Mouse (Mus musculus) left cerebral cortex, postnatal 14 days (tissue): ENCODE results near the gene Mast4. TPM values are rescaled to one million over a fixed set of nuclear protein-coding genes. Genes with fewer than 3 reads are reported as not detected.

Experiments
- DNase-seq, 2 experiments: peaks; one replicate each; pipeline ENCODE4 v3.0.0; 2021 to 2022; ENCODE audit warnings: low spot score in 2 of 2, mixed read lengths in 1 of 2
- intact Hi-C: fragments of 180-260 bp; cut with DNase I; formaldehyde crosslinking; loops from one replicate; pipeline ENCODE4 v1.15.1; 2025
- total RNA-seq, 2 experiments: library from RNA; stranded (reverse); gene quantifications; 2 replicates each; pipeline ENCODE4 v1.2.3; 2021

The Mast4 gene
- total RNA-seq, 2 experiments from 2014 or later: 35.5 to 41.2 TPM

GRCm38 (mm10) chr13:103326186-103326585, 8.1 kb downstream of the Mast4 start:
- intact Hi-C loops: no loop called here

DNA sequence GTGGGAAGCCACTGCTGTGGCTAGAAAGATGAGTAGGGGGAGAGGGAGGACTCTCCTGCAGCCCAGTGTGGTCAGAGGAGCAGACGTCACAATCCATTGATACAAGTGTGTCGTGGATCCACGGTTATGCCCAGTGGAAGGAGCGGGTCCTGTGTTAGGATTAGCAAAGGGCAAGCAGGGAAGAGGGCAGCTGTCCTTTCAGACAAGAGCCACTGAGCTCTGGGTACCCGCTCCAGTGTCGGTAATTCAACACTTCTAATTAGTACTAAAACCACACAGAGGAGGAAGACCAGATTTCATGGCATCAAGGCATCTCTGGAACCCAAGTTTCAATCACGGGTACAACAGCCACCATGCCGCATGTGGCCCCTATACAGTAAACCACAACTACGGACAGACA, 14.4 kb downstream of the Mast4 start:
- DNase-seq: no peak
- intact Hi-C loops: no loop called here

More at GRCm38 (mm10) chr13:103326186-103326585, 8.1 kb downstream of the Mast4 start:
- no peak for DNase-seq

- intact Hi-C loops: no loop called here
- no peak for DNase-seq
Observed at GRCm38 (mm10) chr13:103319317-103319716, 15.0 kb downstream of the Mast4 start.

- intact Hi-C loops: no loop called here
- no peak for DNase-seq
Observed at GRCm38 (mm10) chr13:103316777-103317367, 17.4 kb downstream of the Mast4 start.

- intact Hi-C loops: no loop called here
- DNase-seq: no peak
Observed at GRCm38 (mm10) chr13:103315113-103315708, 19.1 kb downstream of the Mast4 start.

DNA sequence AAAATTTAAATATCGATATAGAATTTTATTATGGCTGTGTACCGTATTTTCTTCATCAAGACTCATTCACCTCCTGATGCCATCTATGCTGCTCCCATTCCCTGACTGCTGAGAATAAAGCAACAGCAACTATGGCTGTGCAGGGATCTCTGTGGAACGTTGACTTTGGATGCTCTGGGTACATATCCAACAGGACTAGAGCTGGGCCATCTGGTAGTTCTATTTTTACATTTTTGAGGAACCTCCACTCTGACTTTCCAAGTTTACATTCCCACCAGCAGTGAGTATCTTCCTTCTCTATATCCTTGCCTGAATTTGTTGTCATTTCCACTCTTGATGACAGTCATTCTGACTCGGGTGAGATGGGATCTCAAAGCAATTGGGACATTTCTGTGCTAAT, 26.0 kb downstream of the Mast4 start:
- intact Hi-C loops: no loop called here
- peak in 1 of 2 experiments; percentile 7 for DNase-seq

DNA sequence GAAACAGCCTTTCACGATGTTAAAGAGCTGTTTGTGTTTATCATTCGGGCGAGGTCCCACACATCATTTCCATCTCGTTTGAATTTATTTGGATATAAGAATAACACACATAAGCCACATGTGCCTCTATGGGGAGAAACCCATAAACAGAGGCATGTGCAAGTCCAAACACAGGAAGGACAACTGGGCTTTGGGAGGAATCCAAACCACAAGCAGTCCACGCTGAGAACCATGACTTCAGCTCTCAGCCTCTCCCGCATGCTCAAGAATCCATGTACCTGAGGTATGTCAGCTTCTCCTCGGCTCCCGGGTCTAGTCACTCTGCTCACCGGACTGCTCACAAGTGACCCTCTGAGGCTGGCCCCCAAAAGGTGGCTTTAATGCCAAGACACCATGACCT, 30.5 kb downstream of the Mast4 start:
- DNase-seq: no peak
- intact Hi-C loops: no loop called here

DNA sequence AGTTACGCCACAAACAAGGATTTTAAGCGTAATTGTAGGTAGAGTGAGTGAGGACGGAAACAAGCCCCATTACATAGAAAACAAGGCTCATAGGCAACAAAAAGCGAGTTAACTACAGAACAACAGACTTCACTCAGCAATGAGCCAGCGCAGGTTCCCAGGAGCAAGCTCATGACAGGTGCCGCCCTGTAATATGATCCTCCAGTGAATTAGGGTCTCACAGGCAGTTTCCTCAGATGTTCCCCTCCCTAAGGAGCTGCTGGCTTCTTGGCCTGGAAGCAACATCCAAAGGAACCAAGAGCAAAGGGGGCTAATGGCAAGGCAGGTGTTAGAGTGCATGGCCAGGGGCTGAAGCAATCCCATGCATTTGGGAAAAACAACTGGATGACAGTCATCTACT, 31.8 kb downstream of the Mast4 start:
- intact Hi-C loops: no loop called here
- no peak for DNase-seq

DNA sequence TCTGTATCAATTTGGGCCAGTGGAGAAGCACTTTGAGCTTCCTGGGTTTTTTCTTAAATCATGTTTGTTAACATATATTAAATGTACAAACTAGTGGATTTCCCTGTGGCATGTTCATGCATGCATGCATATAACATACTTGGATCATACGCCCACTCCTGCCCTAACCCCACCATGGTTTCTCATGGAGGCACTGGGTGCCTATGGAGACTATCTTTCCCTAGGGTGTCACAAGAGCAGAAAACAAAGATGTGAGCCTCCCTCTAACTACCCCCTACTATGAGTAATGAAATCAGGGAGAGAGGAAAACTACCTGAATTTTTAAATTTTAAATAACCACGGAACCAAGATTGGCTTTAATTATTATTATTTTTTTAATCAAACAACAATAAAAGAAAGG, 32.2 kb downstream of the Mast4 start:
- DNase-seq: no peak
- intact Hi-C loops: no loop called here

DNA sequence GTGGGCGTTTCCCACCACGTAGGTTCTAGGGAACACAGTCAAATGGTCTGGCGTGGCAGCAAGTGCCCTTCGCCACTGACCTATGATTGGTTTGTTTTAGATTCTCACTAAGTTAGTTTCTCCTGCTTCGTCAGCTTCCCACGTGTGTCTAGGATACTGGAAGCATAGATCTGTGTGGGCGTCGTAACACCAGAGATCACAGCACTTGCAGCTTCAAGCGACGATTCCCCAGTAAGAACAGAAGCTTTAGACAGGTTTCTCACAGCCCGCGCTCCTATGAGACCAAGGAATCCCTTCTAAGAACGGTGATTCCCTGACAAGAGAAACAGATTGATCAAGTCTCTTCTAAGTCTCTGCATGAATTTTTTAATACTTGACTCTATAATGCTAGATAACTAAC, 39.9 kb downstream of the Mast4 start:
- intact Hi-C loops: no loop called here
- no peak for DNase-seq

GRCm38 (mm10) chr13:103293121-103293520, 41.2 kb downstream of the Mast4 start:
- DNase-seq: no peak
- intact Hi-C loops: no loop called here

- intact Hi-C loops: no loop called here
- DNase-seq: no peak
Observed at GRCm38 (mm10) chr13:103291098-103291497, 43.2 kb downstream of the Mast4 start.

- DNase-seq: no peak
- intact Hi-C loops: no loop called here
Observed at GRCm38 (mm10) chr13:103285821-103286220, 48.5 kb downstream of the Mast4 start.

- DNase-seq: peak in 1 of 2 experiments; percentile 20
- intact Hi-C loops: no loop called here
Observed at GRCm38 (mm10) chr13:103285036-103285435, 49.3 kb downstream of the Mast4 start.

- intact Hi-C loops: no loop called here
- DNase-seq: no peak
Observed at GRCm38 (mm10) chr13:103270856-103271391, 63.4 kb downstream of the Mast4 start.

DNA sequence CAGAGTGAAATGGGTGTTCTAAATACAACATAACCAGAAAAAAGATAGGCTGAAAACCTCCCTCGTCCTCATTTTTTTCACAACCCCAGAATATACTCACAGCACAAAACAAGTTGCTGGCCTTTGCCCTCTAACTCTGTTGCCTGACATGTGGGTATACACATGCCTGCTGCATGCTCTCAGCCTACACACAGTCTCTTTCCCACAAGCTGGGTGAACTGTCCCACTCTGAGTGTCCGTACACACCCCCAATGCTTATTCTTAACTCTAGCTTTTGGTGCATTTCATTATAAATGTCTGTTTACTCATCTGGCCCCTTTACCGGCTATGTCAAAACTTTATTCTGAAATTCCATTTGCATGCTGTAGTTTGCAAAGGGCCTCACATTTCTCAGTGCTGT, 71.6 kb downstream of the Mast4 start:
- intact Hi-C loops: no loop called here

GRCm38 (mm10) chr13:103262061-103262460, 72.2 kb downstream of the Mast4 start:
- DNase-seq: no peak
- intact Hi-C loops: no loop called here

More for the DNA sequence above, 71.6 kb downstream of the Mast4 start:
- no peak for DNase-seq

DNA sequence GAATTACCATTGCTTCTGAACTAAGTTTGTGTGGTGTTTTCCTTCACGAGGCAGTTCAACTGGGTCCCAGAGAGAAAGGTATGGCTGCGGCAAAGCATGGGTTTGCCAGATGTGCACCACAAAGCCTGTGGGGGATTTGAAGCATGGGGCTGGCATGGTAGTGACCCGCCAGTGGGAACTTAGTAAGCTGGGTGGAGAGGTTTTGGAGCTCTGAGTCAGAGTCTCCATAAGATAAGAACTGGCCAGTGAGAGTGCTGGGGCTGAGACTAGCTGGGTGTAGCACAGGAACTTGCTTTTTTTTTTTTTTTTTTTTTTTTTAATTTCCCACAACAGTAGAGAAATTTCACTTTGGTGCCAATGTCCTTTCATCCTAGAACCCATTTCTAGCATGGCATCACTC, 73.9 kb downstream of the Mast4 start:
- DNase-seq: no peak
- intact Hi-C loops: no loop called here

- no peak for DNase-seq
- intact Hi-C loops: no loop called here
Observed at GRCm38 (mm10) chr13:103258106-103258505, 76.2 kb downstream of the Mast4 start.

GRCm38 (mm10) chr13:103254861-103255260, 79.4 kb downstream of the Mast4 start:
- intact Hi-C loops: no loop called here
- DNase-seq: no peak

DNA sequence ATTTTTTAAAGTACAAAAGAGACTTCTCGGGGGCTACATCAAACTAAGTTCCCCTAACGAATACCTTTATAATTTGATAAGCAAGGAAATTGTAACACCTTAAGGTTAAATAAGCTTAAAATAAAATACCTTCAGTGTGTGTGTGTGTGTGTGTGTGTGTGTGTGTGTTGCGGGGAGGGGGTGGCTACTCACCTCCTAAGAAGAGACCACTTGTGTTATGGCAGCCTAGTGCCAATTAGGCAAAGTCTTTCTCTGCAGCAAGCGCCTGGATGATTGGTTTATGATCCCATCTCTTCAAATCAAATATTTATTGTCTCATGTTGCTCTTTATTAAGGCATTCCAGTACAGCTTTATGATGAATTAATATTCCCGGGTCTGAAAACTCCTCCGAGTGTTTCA, 81.2 kb downstream of the Mast4 start:
- intact Hi-C loops: no loop called here

More for the DNA sequence above, 81.2 kb downstream of the Mast4 start:
- DNase-seq: no peak
